Mouse (Mus musculus): ENCODE measurements around the gene Cdk2ap1.
"Not testable (repeated sequence)": the region's sequence is repeated elsewhere in the genome, so short reads cannot be mapped to it uniquely, and the experiment has no call there.

Gene Cdk2ap1

DNA sequence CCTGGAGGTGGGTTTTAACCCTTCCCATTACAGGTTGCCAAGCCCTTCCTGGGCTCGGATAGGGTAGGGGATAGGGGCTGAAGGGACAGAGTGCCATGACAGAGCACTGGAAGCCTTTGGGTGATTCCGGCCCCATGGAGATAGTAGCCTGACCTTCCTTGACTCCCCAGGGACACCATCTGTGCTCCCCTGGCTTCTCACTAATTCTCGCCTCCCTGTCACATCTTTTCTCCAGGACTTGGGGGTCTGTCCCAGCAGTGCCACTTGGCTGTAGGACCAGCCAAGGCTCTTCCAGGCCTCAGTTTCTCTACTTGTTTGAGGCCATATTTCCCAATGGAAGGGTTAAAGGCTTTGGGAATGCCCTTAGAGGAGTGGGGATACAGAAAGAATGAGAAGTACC is 11.3 kb downstream of the Cdk2ap1 start:
- DNase-seq (ENCODE audit: extremely low spot score, low spot score): no peak

DNA sequence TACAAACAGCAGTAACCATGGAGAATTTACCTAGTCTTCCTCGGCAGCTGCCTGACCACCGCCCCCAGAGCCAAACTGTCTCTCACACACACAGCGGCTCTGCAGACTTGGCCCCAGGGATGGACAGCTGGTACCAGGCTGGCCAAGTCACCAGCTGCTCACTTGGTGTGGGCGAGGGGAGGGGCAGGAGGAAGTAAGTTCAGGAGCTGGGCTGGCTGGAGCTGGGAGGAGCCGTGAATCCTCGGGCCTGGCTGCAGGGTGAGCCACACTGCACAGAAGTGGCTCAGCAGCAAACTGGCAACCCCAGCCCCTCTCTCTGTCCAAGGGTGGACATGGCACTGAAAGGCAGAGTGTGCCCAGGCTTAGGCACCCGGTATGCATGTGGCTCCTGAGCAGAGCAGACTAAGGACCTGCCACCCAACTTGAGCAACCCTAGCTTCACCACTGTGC is 11.7 kb downstream of the Cdk2ap1 start:
- peak; percentile 66 for DNase-seq (ENCODE audit: extremely low spot score, low spot score)

DNA sequence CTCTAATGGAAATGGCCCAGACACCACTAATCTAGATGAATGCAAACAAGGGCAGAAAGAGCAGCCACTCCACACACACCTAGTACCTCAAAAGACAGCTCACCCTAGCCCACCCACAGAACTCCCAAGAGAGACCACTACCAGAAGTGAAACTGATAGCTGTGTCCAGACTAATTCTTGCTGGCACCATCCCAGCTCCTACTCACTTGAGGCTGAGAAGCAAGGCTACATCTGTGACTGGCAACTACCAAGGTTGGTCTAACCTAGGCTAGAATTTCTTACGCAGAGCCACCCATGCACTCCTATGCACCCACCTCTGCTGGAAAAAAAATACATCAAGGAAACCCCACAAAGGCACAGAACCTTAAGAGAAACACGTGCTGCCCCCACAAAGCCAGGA is 12.5 kb downstream of the Cdk2ap1 start:
- DNase-seq (ENCODE audit: extremely low spot score, low spot score): no peak

DNA sequence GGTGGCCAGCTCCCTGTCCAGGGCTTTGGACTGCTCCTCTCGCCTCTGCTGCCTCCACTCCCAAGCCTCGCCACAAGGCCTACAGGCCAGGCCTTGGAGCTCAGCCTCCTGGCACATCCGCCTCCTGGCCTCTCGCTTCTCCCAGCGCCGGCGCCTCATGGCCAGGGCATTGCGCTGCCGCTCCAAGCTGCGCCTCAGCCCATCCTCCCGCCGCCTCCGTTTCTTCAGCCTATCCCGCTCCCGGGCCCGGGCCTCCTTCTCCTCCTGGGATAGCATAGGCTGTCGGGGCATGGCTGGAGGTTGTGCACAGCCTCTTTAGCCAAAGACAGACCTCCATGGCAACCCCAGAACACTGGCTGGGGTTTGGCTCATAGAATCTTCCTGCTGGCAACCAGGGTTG is 13.7 kb downstream of the Cdk2ap1 start:
- no peak for DNase-seq (ENCODE audit: extremely low spot score, low spot score)

DNA sequence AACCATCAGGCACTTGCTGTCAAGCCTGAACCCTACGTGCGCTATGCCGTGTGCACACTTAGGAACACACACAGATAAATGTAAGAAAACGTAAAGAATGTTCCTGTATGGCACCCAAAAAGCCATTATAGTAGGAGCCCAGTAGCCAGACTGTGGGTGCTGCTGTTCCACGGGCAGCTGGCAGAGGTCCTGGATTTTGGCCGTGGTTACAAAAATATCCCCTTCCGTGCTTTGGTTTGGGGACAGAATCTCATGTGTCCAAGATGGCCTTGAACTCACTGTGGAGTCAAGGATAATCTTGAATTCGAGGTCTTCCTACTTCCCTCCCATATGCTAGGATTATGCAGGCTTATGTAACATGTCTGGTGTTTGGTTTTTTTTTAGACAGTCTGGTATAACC is 20.0 kb downstream of the Cdk2ap1 start:
- DNase-seq (ENCODE audit: extremely low spot score, low spot score): no peak

DNA sequence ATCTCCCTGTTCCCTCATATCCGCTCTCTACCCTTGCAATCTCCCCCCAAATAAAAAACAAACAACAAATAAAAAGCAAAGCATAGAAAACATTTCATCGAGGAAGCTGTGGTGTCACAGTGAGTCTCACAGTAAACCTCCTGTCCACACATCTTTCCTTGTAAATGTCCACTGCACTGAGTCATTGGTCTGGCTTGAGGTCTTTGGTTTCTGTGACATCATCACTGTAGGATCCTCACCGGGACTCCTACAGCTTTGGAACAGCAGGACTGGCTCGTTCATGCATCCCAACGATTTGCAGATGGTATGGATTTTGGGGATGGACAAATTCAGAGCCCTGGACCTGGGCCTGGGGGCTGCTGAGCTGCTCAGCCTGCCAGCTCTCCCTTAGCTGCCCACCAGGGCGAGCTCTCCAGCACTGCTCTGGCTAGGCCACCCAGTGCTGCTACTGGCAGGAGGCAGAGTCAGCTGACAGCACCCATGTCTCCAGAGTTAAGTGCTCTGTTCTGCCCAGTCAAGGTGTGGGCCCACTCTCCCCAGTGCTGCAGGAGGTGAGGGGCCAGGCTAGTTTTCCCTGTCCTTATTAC is 21.0 kb downstream of the Cdk2ap1 start:
- DNase-seq (ENCODE audit: extremely low spot score, low spot score): not testable (repeated sequence)

DNA sequence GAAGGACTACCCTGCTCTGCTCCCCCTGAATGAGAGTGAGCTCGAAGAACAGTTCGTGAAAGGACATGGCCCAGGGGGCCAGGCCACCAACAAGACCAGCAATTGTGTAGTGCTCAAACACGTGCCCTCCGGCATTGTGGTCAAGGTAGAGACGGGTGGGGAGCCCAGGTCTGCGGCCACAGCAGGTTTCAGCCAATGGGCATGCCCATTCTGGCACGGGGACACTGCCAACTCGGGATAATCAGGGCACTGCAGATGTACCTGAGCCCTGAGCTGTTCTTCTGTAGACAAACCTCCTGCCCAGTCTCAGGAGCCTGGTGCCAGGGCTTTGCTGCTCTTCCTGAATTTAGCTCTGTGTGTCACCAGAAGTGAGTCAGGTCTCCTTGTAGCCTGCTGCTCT is 24.1 kb downstream of the Cdk2ap1 start:
- DNase-seq (ENCODE audit: extremely low spot score, low spot score): no peak

DNA sequence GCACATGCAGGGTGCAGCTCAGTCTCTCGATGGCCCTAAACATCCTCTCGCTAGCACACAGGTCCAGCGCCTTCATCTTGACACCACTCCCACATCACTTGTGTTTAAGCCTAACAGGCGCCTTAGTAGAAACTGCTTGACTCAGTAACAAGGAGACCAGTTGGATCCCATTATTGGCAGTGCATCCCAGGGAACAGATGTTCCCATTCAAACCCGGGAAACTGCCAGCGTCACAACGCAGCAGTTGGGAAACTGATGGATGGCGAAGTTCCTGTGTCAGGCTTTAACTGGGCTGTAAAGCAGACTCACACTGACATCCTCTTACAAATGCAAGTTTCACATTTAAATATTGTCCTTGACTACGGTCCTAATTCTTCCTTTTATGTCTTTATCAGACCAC is 25.0 kb downstream of the Cdk2ap1 start:
- DNase-seq (ENCODE audit: extremely low spot score, low spot score): peak; percentile 37

DNA sequence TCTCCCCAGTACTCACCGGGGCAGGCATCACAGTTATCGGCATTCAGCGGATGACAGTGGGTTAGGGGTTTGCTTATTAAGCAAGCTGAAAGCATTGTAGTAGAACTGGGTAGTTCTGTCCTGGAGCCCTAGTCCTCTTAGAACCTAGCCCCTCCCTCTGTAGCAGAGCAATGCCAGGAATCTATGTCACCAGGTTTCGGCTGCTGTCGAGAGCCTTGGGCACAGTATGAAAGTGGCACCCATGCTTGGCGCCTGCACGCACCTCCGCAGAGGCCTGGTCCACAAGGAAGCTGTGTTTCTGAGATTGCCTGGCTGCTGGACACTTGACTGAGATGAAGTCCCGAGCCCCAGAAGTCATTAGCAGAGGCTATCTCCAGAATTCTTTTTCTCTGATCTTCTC is 25.8 kb downstream of the Cdk2ap1 start:
- no peak for DNase-seq (ENCODE audit: extremely low spot score, low spot score)

DNA sequence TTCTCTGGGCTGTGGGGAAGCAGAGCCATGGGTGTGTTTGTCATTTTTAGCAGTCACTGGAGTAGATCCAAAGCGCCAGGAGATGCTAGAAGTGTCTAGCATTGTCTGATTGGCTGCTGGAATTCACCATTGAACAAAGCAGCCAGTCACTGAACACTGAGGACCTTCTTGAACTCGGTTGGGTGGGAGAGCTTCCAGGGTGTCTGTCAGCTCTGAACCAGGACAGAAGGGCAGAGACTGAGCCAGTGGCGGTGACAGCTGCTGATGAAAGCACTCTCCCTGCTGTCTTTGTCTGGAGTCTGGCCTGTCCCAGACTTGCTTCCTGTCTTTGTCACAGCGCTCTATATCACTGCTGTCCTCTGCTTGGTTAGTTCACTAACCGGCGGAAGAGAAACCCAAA is 28.5 kb downstream of the Cdk2ap1 start:
- peak; percentile 42 for DNase-seq (ENCODE audit: extremely low spot score, low spot score)

DNA sequence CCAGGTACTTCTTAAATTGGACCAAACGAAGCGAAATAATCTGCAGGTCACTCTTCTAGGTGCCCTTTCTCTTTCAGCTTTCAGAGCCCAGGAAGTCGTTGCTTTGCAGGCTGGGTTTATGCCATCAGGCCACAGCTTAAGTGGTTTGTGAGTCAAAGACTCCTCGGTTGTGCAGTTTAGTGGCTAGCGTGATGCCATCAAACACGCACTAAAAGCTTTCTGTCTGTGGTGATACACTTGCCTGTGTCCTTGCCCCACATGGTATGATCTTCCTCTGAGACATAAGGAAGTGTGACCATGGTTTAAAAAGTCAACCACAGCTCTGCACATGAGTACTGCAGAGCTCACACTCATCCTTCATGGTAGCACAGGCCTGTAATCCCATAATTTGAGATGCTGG is 32.8 kb downstream of the Cdk2ap1 start:
- DNase-seq (ENCODE audit: extremely low spot score, low spot score): no peak

DNA sequence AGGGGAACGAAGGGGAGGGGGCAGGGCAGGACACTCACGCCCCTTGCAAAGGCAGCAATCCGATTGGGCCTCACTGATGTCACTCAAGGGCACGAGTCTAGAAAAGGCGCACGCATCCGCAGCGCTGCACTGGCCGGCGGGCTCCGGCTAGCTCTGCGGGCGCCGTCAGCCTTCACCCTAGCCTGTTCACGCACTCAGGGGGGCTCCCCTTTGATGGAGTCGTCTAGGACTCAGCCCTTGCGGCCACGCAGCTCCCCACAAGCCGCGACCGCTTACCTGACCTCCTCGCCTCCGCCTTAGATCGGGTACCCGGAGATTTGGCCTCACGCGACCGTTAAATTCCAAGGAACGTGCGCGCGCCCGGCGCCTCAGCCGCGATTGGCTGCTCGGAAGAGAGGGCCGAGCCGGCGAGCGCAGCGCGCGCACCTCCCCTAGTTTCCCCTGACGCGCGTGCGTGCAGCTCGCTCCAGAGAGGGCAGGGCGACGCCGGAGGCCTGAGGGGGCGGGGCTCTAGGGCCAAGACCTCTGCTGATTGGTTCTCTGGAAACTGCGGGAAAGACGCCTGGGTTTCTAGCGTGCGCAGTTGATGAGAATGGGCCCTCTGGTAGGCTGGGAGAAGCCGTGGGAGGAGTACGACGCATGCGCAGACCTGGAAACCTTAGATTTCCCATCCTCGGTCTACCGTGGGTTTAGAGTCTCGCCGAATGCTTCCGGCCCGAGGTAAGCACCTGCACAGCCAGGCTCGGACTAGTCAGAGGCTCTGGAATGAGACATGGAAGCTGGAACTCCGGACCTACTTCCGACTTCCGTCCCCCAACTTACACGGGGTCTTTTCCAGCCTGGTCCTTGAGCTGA is 35.1 kb downstream of the Cdk2ap1 start, which contains the start of the genes Mphosph9 and 2810006K23Rik:
Mphosph9 (minus strand) TSS at position 463 of the 855 bp plus-strand sequence.
2810006K23Rik (plus strand) TSS at position 580 of the 855 bp plus-strand sequence.
- peak; percentile 99 for DNase-seq (ENCODE audit: extremely low spot score, low spot score)

DNA sequence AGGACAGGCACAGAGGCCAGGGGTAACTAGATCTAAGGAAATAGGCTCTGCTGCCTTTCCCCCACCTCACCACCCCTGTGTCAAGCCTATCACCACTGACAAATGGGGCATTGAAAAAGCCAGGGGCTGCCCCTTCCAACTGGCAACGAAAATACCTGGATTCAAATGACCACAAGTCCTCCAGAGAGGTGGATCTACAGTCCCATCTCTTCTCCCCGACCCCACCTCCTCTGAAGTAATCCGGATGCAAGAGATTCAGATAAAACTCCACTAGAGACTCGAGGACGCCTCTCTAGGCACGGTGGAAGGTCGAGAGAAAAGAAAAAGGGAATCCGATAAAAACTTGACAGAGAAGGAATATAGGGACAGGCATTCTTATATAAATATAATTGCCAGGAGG is 36.1 kb downstream of the Cdk2ap1 start:
- peak; percentile 20 for DNase-seq (ENCODE audit: extremely low spot score, low spot score)

DNA sequence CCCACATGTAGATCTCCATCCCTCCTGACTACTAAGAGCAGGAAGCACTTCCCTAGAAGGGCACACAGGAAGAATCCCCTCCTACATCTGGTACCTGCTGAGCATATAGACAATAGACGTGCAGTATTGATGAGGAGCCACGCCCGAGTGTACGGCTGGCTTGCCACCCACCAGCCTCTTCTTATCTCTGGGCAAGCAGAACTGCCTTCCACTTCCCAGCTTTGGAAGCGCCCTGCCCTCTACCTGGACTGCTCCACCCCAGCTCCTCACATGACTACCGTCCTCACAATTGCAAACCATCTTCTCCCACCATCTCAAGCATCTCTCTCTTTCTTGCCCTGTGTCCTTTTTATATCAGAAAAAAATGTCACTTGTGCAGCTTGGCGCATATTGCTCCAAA is 45.2 kb downstream of the Cdk2ap1 start:
- no peak for DNase-seq (ENCODE audit: extremely low spot score, low spot score)

DNA sequence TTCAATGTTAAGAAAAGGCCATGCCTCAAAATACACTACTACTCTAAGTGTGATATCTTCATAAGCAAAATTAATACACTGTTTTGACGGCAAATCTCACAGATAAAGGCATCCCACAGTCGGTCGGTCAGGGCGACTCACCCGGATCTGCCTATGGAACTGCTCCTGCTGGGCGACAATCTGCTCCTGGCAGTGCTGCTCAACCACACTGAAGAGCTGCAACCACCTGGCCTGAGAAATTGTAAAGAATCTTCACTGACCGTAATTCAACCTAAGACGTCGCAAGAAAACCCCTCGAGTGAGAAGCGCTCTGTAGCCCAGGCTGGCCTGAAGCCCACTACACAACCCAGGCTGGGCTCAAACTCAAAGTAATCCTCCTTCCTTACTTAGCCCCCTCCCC is 46.9 kb downstream of the Cdk2ap1 start:
- DNase-seq (ENCODE audit: extremely low spot score, low spot score): no peak

DNA sequence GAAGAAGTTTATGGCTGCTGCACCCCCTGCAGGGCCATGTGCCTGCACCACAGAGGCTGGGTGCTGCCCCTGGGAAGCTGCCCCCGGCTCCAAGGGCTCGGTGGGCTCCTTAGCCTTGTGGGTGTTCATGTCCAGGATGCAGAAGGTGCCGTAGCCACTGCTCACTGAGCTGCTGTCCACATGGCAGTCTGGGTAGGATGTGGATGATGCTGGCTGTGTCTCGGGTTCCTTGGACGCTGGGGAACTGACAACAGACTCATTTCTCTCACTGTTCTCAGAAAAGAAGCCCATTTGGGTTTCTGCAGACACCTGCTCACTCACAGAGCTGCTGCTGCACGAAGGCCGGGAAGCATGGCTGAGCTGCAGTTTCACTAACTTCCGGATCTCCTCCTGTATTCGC is 47.4 kb downstream of the Cdk2ap1 start:
- DNase-seq (ENCODE audit: extremely low spot score, low spot score): no peak

DNA sequence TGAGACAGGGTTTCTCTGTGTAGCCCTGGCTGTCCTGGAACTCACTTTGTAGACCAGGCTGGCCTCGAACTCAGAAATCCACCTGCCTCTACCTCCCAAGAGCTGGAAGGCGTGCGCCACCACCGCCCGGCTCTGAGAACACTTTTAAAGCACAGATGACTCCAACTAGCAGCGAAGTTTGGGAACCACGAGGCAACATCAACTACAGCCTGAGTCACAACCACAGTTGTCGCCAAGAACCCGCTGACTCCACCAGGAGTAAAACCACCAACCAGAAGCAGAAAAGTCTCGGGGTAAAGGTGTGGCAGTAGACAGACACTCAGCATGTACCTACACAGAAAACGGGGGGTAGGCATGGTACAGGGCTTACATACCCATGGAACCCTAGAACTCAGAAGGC is 52.8 kb downstream of the Cdk2ap1 start:
- DNase-seq (ENCODE audit: extremely low spot score, low spot score): no peak

DNA sequence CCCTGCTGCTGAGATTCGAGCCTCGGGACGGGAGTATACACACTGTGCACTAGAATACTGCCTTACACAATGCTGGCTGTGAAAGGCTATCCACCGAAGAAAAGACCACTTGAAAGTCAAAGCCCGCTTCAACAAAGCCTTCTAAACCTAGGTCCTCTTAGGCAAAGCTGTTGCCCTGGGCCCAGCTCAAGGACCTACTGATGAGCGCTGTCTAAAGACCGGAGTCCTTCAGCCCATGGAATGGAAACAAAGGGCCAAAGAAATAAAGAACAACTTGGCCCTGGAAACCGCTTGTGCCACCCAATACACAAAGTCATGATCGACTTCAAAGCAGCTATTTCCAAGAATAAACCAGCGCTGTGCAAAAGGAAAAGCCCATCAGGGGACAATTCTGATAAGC is 53.7 kb downstream of the Cdk2ap1 start:
- DNase-seq (ENCODE audit: extremely low spot score, low spot score): no peak

DNA sequence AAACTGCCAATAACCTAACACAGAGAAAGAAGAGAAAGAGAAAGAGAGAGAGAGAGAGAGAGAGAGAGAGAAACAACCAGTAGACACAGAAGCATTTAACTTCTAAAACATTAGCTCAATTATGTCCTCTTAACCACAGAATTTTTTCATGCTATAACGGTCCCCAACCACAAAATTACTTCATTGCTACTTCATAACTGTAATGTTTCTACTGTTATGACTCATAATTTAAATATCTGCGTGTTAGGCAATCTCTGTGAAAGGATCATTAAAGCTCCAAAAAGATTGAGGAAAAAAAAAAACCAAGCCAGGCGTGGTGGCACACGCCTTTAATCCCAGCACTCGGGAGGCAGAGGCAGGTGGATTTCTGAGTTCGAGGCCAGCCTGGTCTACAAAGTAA is 60.0 kb downstream of the Cdk2ap1 start:
- not testable (repeated sequence) for DNase-seq (ENCODE audit: extremely low spot score, low spot score)

DNA sequence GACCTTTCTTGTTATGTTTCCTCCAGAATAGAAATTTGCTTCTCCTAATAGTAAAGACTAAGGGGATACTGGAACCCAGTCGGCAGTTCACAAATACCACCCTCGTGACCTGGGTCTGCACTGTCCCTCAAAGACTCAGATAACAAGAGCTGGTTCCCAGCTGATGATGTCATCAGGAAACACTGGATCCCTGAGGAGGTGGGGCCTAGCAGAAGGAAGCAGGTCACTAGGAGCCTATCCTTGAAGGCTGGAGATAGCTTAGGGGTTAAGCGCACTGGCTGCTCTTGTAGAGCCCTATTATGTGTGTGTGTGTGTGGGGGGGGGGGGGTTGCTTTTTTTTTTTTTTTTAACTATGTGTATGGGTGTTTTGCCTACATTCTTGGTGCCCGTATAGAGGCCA is 62.8 kb downstream of the Cdk2ap1 start:
- DNase-seq (ENCODE audit: extremely low spot score, low spot score): no peak

DNA sequence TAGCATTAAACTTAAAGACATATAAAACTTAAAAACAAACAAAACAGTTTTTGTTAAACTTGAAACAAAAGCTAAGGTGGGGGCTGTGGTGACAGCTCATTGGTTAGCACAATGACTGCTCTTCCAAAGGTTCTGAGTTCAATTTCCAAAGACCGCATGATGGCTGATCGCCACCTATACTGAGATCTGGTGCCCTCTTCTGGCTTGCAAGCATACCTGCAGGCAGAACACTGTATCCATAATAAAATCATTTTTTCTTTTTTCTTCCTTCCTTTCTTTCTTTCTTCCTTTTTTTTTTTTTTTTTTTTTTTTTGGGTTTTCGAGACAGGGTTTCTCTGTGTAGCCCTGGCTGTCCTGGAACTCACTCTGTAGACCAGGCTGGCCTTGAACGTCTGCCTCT is 63.6 kb downstream of the Cdk2ap1 start:
- DNase-seq (ENCODE audit: extremely low spot score, low spot score): not testable (repeated sequence)

DNA sequence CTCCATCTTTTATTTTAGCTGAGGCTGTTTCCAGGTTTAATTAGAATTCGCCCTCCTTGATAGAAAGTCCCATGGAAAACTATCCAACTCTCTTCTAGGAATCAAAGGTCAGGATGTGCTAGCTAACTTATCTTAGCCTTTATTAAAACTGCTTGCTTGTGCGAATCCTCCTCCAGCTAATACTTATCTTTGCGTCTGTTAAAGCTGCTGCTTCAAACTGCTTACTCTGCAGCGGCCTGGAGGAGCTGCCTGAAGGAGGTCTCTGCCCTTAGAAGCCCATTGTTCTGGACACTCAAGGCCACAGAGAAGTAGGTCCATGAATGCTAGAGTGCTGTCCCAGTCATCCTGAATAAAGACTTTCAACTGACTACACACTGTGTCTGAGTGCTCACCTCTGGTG is 66.4 kb downstream of the Cdk2ap1 start:
- DNase-seq (ENCODE audit: extremely low spot score, low spot score): no peak

All from neural tube, embryonic 10.5 days (tissue).